Mouse (Mus musculus): ENCODE results near the gene Klk4. TPM values are rescaled to one million over a fixed set of nuclear protein-coding genes. Genes with fewer than 3 reads are reported as not detected.

Klk4 gene
- total RNA-seq, 1 experiment: not detected

GRCm38 (mm10) chr7:43854642-43855380 lies 26.1 kb upstream of the Klk4 start:
- no peaks in the 10 kb centered on the region for H3K9me3 ChIP-seq (ENCODE audit: control insufficient read depth, insufficient read depth, low read depth, low read length)
- H3K9ac ChIP-seq (ENCODE audit: insufficient read depth, low read depth, low read length, poor library complexity, severe bottlenecking): no peak overlapping the region; the same call in 1 of the 2 replicates
- in situ Hi-C loops (cut with MboI; ENCODE audit: low sequenced_read_pairs in 2 of 2, unreplicated experiment in 2 of 2): no loop called here
- no peak for TF ChIP-seq HCFC1 (IDR thresholded peaks at IDR 0.05; ENCODE audit: borderline replicate concordance, insufficient read depth, low read length)
- no peak for TF ChIP-seq ZC3H11A (IDR thresholded peaks at IDR 0.05; ENCODE audit: borderline replicate concordance, low read depth, low read length)
- no peak for TF ChIP-seq ZNF384 (IDR thresholded peaks at IDR 0.05; ENCODE audit: low read depth, low read length)
- no peak for TF ChIP-seq MAFK (IDR thresholded peaks at IDR 0.05; ENCODE audit: insufficient read depth, low read depth, low read length)
- no peak for TF ChIP-seq CHD2 (IDR thresholded peaks at IDR 0.05; ENCODE audit: low read depth, low read length)
- peaks cover 4 to 15% of the 10 kb centered on the region in 2 experiments; a peak in 2 of 4 replicates for H3K4me1 ChIP-seq (ENCODE audit: control insufficient read depth in 2 of 2, insufficient read depth in 2 of 2, low read length in 2 of 2, poor library complexity in 1 of 2)
- no peak overlapping the region for H3K4me3 ChIP-seq (ENCODE audit: insufficient read depth in 1 of 2, low read depth in 1 of 2, low read length in 2 of 2, poor library complexity in 1 of 2, severe bottlenecking in 1 of 2)
- DNase-seq (ENCODE audit: low read depth, low spot score): no peak
- no peak overlapping the region for H3K27ac ChIP-seq (ENCODE audit: insufficient read depth, low read depth, low read length, poor library complexity, severe bottlenecking)
- H3K36me3 ChIP-seq (ENCODE audit: control insufficient read depth, insufficient read depth, low read length, poor library complexity, severe bottlenecking): no peaks in the 10 kb centered on the region

- in situ Hi-C loops (cut with MboI; ENCODE audit: low sequenced_read_pairs in 2 of 2, unreplicated experiment in 2 of 2): no loop called here
- no peak for DNase-seq (ENCODE audit: low read depth, low spot score)
- H3K36me3 ChIP-seq (ENCODE audit: control insufficient read depth, insufficient read depth, low read length, poor library complexity, severe bottlenecking): no peaks in the 10 kb centered on the region
- no peak for TF ChIP-seq MAFK (IDR thresholded peaks at IDR 0.05; ENCODE audit: insufficient read depth, low read depth, low read length)
- no peak for TF ChIP-seq ZNF384 (IDR thresholded peaks at IDR 0.05; ENCODE audit: low read depth, low read length)
- H3K9me3 ChIP-seq (ENCODE audit: control insufficient read depth, insufficient read depth, low read depth, low read length): no peaks in the 10 kb centered on the region
- no peak overlapping the region for H3K27ac ChIP-seq (ENCODE audit: insufficient read depth, low read depth, low read length, poor library complexity, severe bottlenecking)
- no peak overlapping the region for H3K4me3 ChIP-seq (ENCODE audit: insufficient read depth in 1 of 2, low read depth in 1 of 2, low read length in 2 of 2, poor library complexity in 1 of 2, severe bottlenecking in 1 of 2)
- H3K4me1 ChIP-seq (ENCODE audit: control insufficient read depth in 2 of 2, insufficient read depth in 2 of 2, low read length in 2 of 2, poor library complexity in 1 of 2): peaks cover 4 to 15% of the 10 kb centered on the region in 2 experiments; a peak in 2 of 4 replicates
- H3K9ac ChIP-seq (ENCODE audit: insufficient read depth, low read depth, low read length, poor library complexity, severe bottlenecking): no peak overlapping the region
Observed at GRCm38 (mm10) chr7:43855709-43856108, 25.3 kb upstream of the Klk4 start.

GRCm38 (mm10) chr7:43856307-43856706 lies 24.7 kb upstream of the Klk4 start:
- no peak overlapping the region for H3K27ac ChIP-seq (ENCODE audit: insufficient read depth, low read depth, low read length, poor library complexity, severe bottlenecking)
- H3K9me3 ChIP-seq (ENCODE audit: control insufficient read depth, insufficient read depth, low read depth, low read length): no peaks in the 10 kb centered on the region
- in situ Hi-C loops (cut with MboI; ENCODE audit: low sequenced_read_pairs in 2 of 2, unreplicated experiment in 2 of 2): no loop called here
- H3K4me3 ChIP-seq (ENCODE audit: insufficient read depth in 1 of 2, low read depth in 1 of 2, low read length in 2 of 2, poor library complexity in 1 of 2, severe bottlenecking in 1 of 2): no peak overlapping the region
- no peaks in the 10 kb centered on the region for H3K36me3 ChIP-seq (ENCODE audit: control insufficient read depth, insufficient read depth, low read length, poor library complexity, severe bottlenecking)
- H3K4me1 ChIP-seq (ENCODE audit: control insufficient read depth in 2 of 2, insufficient read depth in 2 of 2, low read length in 2 of 2, poor library complexity in 1 of 2): peaks cover 4 to 15% of the 10 kb centered on the region in 2 experiments; a peak in 2 of 4 replicates
- no peak for DNase-seq (ENCODE audit: low read depth, low spot score)
- H3K9ac ChIP-seq (ENCODE audit: insufficient read depth, low read depth, low read length, poor library complexity, severe bottlenecking): no peak overlapping the region
- TF ChIP-seq ZC3H11A (IDR thresholded peaks at IDR 0.05; ENCODE audit: borderline replicate concordance, low read depth, low read length) (no peak), MAFK (IDR thresholded peaks at IDR 0.05; ENCODE audit: insufficient read depth, low read depth, low read length) (no peak), CHD2 (IDR thresholded peaks at IDR 0.05; ENCODE audit: low read depth, low read length) (no peak), HCFC1 (IDR thresholded peaks at IDR 0.05; ENCODE audit: borderline replicate concordance, insufficient read depth, low read length) (no peak), ZNF384 (IDR thresholded peaks at IDR 0.05; ENCODE audit: low read depth, low read length) (no peak)

GRCm38 (mm10) chr7:43857501-43857900 lies 23.5 kb upstream of the Klk4 start:
- DNase-seq (ENCODE audit: low read depth, low spot score): no peak
- Histone ChIP-seq H3K4me1 (ENCODE audit: control insufficient read depth in 2 of 2, insufficient read depth in 2 of 2, low read length in 2 of 2, poor library complexity in 1 of 2) (peaks cover 4 to 15% of the 10 kb centered on the region in 2 experiments; a peak in 2 of 4 replicates), H3K9ac (ENCODE audit: insufficient read depth, low read depth, low read length, poor library complexity, severe bottlenecking) (no peak overlapping the region), H3K4me3 (ENCODE audit: insufficient read depth in 1 of 2, low read depth in 1 of 2, low read length in 2 of 2, poor library complexity in 1 of 2, severe bottlenecking in 1 of 2) (no peak overlapping the region), H3K9me3 (ENCODE audit: control insufficient read depth, insufficient read depth, low read depth, low read length) (no peaks in the 10 kb centered on the region), H3K36me3 (ENCODE audit: control insufficient read depth, insufficient read depth, low read length, poor library complexity, severe bottlenecking) (no peaks in the 10 kb centered on the region), H3K27ac (ENCODE audit: insufficient read depth, low read depth, low read length, poor library complexity, severe bottlenecking) (no peak overlapping the region)
- no peak for TF ChIP-seq CHD2 (IDR thresholded peaks at IDR 0.05; ENCODE audit: low read depth, low read length)
- TF ChIP-seq ZNF384 (IDR thresholded peaks at IDR 0.05; ENCODE audit: low read depth, low read length): no peak
- no peak for TF ChIP-seq HCFC1 (IDR thresholded peaks at IDR 0.05; ENCODE audit: borderline replicate concordance, insufficient read depth, low read length)
- TF ChIP-seq ZC3H11A (IDR thresholded peaks at IDR 0.05; ENCODE audit: borderline replicate concordance, low read depth, low read length): no peak
- in situ Hi-C loops (cut with MboI; ENCODE audit: low sequenced_read_pairs in 2 of 2, unreplicated experiment in 2 of 2): no loop called here

All from ES-E14 (cell line).